Mouse (Mus musculus) stomach, postnatal 0 days (tissue): ENCODE measurements around the gene D17Wsu92e.

Source experiments
- CTCF ChIP-seq: IDR thresholded peaks from 2 replicates; pipeline ENCODE4 v1.5.1; 2016; ENCODE audit warnings: antibody characterized with exemption, low read depth, mild to moderate bottlenecking, moderate library complexity
- EP300 ChIP-seq: optimal IDR thresholded peaks from 2 replicates; pipeline ENCODE3; 2016; ENCODE audit warnings: antibody characterized with exemption

- TF ChIP-seq CTCF (no peak), EP300 (no peak)
These were observed 30.4 kb downstream of the D17Wsu92e start for GRCm38 (mm10) chr17:27790015-27790414.
